Mouse (Mus musculus) spleen, adult 2 months (tissue): ENCODE results near the gene Ak5.

ENCODE experiments used
- CTCF ChIP-seq: fragments of 200-500 bp; IDR thresholded peaks from 2 replicates; pipeline ENCODE4 v1.5.1; 2011; ENCODE audit warnings: mild to moderate bottlenecking, inconsistent platforms; ENCODE audit not compliant: insufficient read depth, insufficient read length, insufficient replicate concordance; ENCODE audit errors: extremely low read depth
- POLR2A ChIP-seq: fragments of 200-500 bp; IDR thresholded peaks from 2 replicates; pipeline ENCODE4 v1.6.1; 2011; ENCODE audit warnings: low read depth, low read length, inconsistent platforms

GRCm38 (mm10) chr3:152472676-152473075 lies 195.5 kb downstream of the Ak5 start:
- TF ChIP-seq POLR2A (no peak), CTCF (no peak)
